Mouse (Mus musculus) liver, adult 2 months (tissue): ENCODE data around the gene Phldb1. TPM values are rescaled to one million over a fixed set of nuclear protein-coding genes. Genes with fewer than 3 reads are reported as not detected.
A peak's percentile ranks its signal among the peaks of the same experiment; 100 is the strongest.
"Not testable (repeated sequence)": the region's sequence is repeated elsewhere in the genome, so short reads cannot be mapped to it uniquely, and the experiment has no call there.

Experiments used
- DNase-seq: peaks from one replicate; pipeline ENCODE4 v3.0.0-alpha.2; 2011; ENCODE audit warnings: low read depth, low spot score; ENCODE audit errors: extremely low read depth
- H3K27ac ChIP-seq: fragments of 200-500 bp; replicated peaks from 2 replicates; pipeline ENCODE4 v1.5.1; 2012; ENCODE audit warnings: low read depth, mild to moderate bottlenecking, control low read depth, inconsistent platforms, low read length; ENCODE audit not compliant: insufficient read depth
- H3K27me3 ChIP-seq: fragments of 200-500 bp; 2 replicates; pipeline ENCODE4 v1.6.1; 2012; ENCODE audit warnings: mild to moderate bottlenecking, moderate library complexity, low read length, inconsistent platforms; ENCODE audit not compliant: control insufficient read depth, insufficient read depth
- H3K36me3 ChIP-seq: fragments of 200-500 bp; 2 replicates; pipeline ENCODE4 v1.6.1; 2012; ENCODE audit warnings: low read length, inconsistent platforms; ENCODE audit not compliant: control insufficient read depth, insufficient read depth
- H3K4me1 ChIP-seq: fragments of 200-500 bp; 2 replicates; pipeline ENCODE4 v1.6.1; 2011; ENCODE audit warnings: low read length; ENCODE audit not compliant: control insufficient read depth, insufficient read depth
- H3K4me3 ChIP-seq: fragments of 200-500 bp; 2 replicates; pipeline ENCODE4 v1.5.1; 2011; ENCODE audit warnings: low read depth, mild to moderate bottlenecking, control low read depth, low read length, moderate library complexity; ENCODE audit not compliant: insufficient read depth
- H3K79me2 ChIP-seq: fragments of 200-500 bp; 2 replicates; pipeline ENCODE4 v1.6.1; 2012; ENCODE audit warnings: inconsistent platforms, mild to moderate bottlenecking, low read length, moderate library complexity; ENCODE audit not compliant: control insufficient read depth, insufficient read depth
- H3K9ac ChIP-seq: fragments of 200-500 bp; 2 replicates; pipeline ENCODE4 v1.6.1; 2012; ENCODE audit warnings: low read depth, mild to moderate bottlenecking, control low read depth, inconsistent platforms, low read length
- CTCF ChIP-seq: fragments of 200-500 bp; IDR thresholded peaks from 2 replicates; pipeline ENCODE4 v1.5.1; 2011; ENCODE audit warnings: low read depth, low read length, control low read depth
- POLR2A ChIP-seq: fragments of 200-500 bp; IDR thresholded peaks from 2 replicates; pipeline ENCODE4 v1.6.1; 2011; ENCODE audit warnings: low read length, control low read depth; ENCODE audit not compliant: insufficient read depth; ENCODE audit errors: extremely low read depth
- WGBS: fragments of 180-500 bp; shearing (Covaris S2); methylation state at CpG from one replicate; pipeline ENCODE4 v1.1.7; 2018; 5-methylcytosine and 5-hydroxymethylcytosine counted together
- polyA plus RNA-seq: library from polyadenylated mRNA; depleted of rRNA; stranded (reverse); fragments of >200 nt; gene quantifications from 2 replicates; pipeline ENCODE4 v1.2.3, GENCODE M21; 2012
- total RNA-seq: library from RNA; depleted of rRNA; stranded (reverse); fragments of >200 nt; gene quantifications from 2 replicates; pipeline ENCODE4 v1.2.3, GENCODE M21; 2014

Phldb1 gene
- total and polyA plus RNA-seq, 2 experiments: 2.2 to 5.9 TPM

DNA sequence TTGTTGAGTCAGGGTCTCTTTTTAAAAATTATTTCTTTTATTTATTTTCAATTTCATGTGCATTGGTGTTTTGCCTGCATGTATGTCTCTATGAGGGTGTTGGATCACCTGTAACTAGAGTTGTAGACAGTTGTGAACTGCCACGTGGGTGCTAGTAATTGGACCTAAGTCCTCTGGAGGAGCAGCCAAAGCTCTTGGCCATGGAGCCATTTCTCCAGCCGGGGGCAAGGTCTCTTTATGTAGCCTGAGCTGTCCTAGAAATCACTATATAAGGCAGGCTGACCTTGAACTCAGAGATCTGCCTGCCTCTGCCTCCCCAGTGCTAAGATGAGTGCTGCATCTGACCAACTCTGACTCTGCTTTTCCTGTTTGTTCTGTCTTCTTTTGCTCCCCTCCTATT lies 90.8 kb downstream of the Phldb1 start:
- no peaks in the 10 kb centered on the region for H3K27me3 ChIP-seq
- H3K79me2 ChIP-seq: no peaks in the 10 kb centered on the region
- no peak for TF ChIP-seq POLR2A
- no peak for TF ChIP-seq CTCF
- no peak overlapping the region for H3K9ac ChIP-seq
- 83% methylated on average over 2 of the region's 2 CpGs for WGBS
- no peak overlapping the region for H3K27ac ChIP-seq
- no peak for DNase-seq
- no peaks in the 10 kb centered on the region; the same call in 1 of the 2 replicates for H3K4me1 ChIP-seq
- H3K36me3 ChIP-seq: no peaks in the 10 kb centered on the region
- no peak overlapping the region for H3K4me3 ChIP-seq

DNA sequence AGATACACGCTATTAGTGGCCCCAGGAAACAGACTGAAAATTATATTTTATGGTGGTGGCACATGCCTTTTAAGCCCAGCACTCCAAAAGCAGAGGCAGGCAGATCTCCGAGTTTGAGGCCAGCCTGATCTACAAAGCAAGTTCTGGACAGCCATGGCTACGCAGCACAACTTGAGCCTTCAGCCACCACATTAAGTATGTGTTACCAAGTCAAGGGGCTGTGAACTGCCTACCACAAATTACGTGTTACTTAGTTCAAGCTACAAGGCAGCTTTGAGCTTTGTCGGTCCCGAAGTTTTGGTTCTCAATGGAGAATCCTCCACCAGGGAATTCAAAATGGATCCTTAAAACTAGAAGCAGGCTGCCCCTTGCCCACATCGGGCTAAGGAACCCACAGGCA lies 91.9 kb downstream of the Phldb1 start:
- H3K4me3 ChIP-seq: no peak overlapping the region
- TF ChIP-seq POLR2A (no peak), CTCF (no peak)
- no peaks in the 10 kb centered on the region for H3K27me3 ChIP-seq
- 96% methylated on average over 7 of the region's 7 CpGs for WGBS
- no peaks in the 10 kb centered on the region for H3K79me2 ChIP-seq
- H3K4me1 ChIP-seq: peaks cover 3% of the 10 kb centered on the region; the same call in 1 of the 2 replicates
- no peak overlapping the region for H3K27ac ChIP-seq
- H3K36me3 ChIP-seq: peaks cover 4% of the 10 kb centered on the region
- DNase-seq: no peak
- H3K9ac ChIP-seq: no peak overlapping the region

DNA sequence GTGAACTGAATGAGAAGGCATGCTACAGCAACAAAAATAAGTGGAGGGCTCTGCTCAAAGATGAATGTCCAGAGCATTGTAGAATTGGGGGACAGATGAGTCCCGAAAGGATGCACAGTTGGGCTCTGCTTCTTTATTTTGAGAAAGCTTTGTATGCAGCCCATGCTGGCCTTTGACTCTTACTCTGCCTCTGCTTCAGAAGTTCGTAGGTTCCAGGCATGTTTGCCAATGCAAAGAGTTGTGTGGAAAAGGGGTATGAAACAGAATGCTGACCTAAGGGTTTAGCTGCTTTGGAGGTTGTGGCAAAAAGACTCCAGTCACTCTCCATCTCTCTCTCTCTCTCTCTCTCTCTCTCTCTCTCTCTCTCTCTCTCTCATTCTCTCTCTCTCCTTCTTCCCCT lies 93.4 kb downstream of the Phldb1 start:
- Histone ChIP-seq H3K27ac (no peak overlapping the region), H3K4me3 (no peak overlapping the region), H3K36me3 (peaks cover 17% of the 10 kb centered on the region), H3K9ac (no peak overlapping the region), H3K79me2 (no peaks in the 10 kb centered on the region), H3K27me3 (no peaks in the 10 kb centered on the region), H3K4me1 (peaks cover 7% of the 10 kb centered on the region; the same call in 1 of the 2 replicates)
- 65% methylated on average over 2 of the region's 2 CpGs for WGBS
- DNase-seq: no peak
- no peak for TF ChIP-seq CTCF

DNA sequence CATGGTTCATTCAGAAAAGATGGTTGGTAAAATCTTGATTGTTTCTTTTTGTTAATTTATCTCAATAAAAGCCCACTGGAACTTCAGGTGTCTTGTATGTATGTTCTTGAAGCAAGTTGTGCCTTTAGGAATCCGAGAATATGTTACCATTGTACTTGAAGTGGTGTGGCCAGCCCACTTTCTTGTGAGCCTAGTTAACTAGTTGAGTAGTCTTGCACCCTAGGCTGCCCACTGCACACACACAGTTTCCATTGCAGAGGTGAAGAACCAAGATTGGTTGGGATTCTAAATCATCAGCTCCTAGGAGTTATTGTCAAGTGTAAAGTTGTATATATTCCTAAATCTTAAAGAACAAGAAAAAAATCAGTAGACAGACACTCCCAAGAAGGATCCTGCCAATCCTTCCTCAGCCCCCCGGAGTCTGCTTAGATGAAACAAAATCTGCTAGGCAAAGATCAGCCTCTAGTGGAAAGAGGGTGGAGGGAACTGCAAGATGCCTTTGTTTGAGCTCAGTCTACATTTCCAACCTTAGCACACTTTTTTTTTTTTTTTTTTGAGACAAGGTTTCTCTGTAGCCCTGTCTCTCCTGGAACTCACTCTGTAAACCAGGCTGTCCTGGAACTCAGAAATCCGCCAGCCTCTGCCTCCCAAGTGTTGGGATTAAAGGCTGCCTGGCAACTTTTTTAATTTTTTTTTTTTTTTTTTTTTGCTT lies 94.2 kb downstream of the Phldb1 start:
- Histone ChIP-seq H3K4me3 (no peak overlapping the region), H3K36me3 (peaks cover 25% of the 10 kb centered on the region), H3K27me3 (no peaks in the 10 kb centered on the region), H3K4me1 (peaks cover 7% of the 10 kb centered on the region), H3K9ac (no peak overlapping the region), H3K27ac (no peak overlapping the region), H3K79me2 (no peaks in the 10 kb centered on the region)
- DNase-seq: no peak
- WGBS: 80% methylated on average over 3 of the region's 3 CpGs
- TF ChIP-seq CTCF (no peak), POLR2A (no peak)

DNA sequence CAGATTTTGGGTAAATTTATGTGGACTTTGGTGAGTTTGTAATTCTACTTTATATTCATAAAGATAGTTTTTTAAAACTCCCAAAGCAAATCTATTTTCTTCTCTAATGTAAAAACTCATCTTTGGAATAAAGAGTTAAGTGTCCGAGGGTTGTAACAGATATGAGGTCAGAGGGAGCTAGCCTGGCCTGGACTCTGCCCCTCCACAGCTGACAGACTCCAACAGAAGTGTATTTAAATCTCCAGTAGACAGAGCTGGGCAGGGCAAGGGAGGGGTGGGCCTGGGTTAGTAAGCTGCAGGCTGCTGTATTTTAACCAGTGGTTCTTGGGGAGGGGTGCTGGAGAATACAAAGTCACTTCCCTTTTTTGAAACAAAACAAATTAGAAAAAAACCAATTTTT lies 95.0 kb downstream of the Phldb1 start:
- DNase-seq: peak; percentile 63
- not testable (repeated sequence) for H3K27me3 ChIP-seq, H3K4me3 ChIP-seq, H3K9ac ChIP-seq, H3K27ac ChIP-seq, H3K4me1 ChIP-seq, H3K79me2 ChIP-seq
- peaks cover 31% of the 10 kb centered on the region for H3K36me3 ChIP-seq
- 11% methylated on average over 1 of the region's 1 CpGs for WGBS

DNA sequence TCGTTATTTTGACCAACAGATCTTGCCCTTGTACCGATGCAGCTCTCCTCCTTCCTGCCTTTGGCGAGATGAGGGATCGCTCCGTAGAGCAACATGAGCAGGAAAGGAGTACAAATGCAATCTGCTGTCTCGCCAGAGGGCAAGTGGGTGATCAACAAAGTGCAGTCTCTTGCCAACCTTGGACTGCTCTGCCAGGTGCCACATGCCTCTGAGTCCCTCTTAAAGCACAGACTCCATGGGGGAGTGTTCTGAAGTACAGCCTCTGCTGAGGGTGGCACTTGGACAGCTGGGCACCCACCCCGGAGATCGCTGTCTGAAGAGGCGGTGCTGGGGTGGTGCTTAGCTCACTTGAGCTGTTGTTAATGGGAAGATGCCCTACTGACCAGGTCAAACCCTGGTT lies 96.3 kb downstream of the Phldb1 start:
- H3K27me3 ChIP-seq, H3K27ac ChIP-seq, H3K4me1 ChIP-seq, H3K79me2 ChIP-seq, H3K4me3 ChIP-seq, H3K9ac ChIP-seq: not testable (repeated sequence)
- H3K36me3 ChIP-seq: peaks cover 43% of the 10 kb centered on the region
- DNase-seq: peak; percentile 66
- WGBS: 37% methylated on average over 9 of the region's 9 CpGs
